Mouse (Mus musculus): ENCODE results near the gene Dnajc16. TPM values are rescaled to one million over a fixed set of nuclear protein-coding genes. Genes with fewer than 3 reads are reported as not detected.
A peak's percentile ranks its signal among the peaks of the same experiment; 100 is the strongest.
"Not testable (repeated sequence)": the region's sequence is repeated elsewhere in the genome, so short reads cannot be mapped to it uniquely, and the experiment has no call there.

Gene Dnajc16
- total and polyA plus RNA-seq, 3 experiments = 12.5 to 24.9 (median 20.4) TPM

GRCm38 (mm10) chr4:141781201-141781985, 9.3 kb downstream of the Dnajc16 start:
- DNase-seq = no peak
- Histone ChIP-seq H3K27ac (no peak overlapping the region), H3K4me1 (ENCODE audit: control insufficient read depth, insufficient read depth, low read length) (no peaks in the 10 kb centered on the region), H3K79me2 (replicated peaks; ENCODE audit: control insufficient read depth, insufficient read depth, low read length) (0 out of 2 replicates have a peak, but pooled peaks cover 1% of the 10 kb centered on the region), H3K9ac (ENCODE audit: low read depth, low read length) (no peak overlapping the region), H3K27me3 (ENCODE audit: control insufficient read depth, insufficient read depth, low read length) (no peaks in the 10 kb centered on the region), H3K36me3 (ENCODE audit: control insufficient read depth, insufficient read depth, low read length) (no peaks in the 10 kb centered on the region), H3K4me3 (no peak overlapping the region)
- no peak for TF ChIP-seq EP300 (IDR thresholded peaks at IDR 0.05; ENCODE audit: insufficient read depth, low read depth, low read length)
- TF ChIP-seq CTCF (IDR thresholded peaks at IDR 0.05) = no peak
- TF ChIP-seq POLR2A (IDR thresholded peaks at IDR 0.05; ENCODE audit: insufficient read depth, low read depth, low read length) = no peak
- WGBS = 80% methylated on average over 8 of the region's 8 CpGs
- intact Hi-C loops (cut with DNase I) = no loop called here

- no peak for DNase-seq
- no peaks in the 10 kb centered on the region for H3K4me1 ChIP-seq (ENCODE audit: control insufficient read depth, insufficient read depth, low read length)
- no peaks in the 10 kb centered on the region for H3K36me3 ChIP-seq (ENCODE audit: control insufficient read depth, insufficient read depth, low read length)
- TF ChIP-seq CTCF (IDR thresholded peaks at IDR 0.05) = no peak
- TF ChIP-seq POLR2A (IDR thresholded peaks at IDR 0.05; ENCODE audit: insufficient read depth, low read depth, low read length) = no peak
- intact Hi-C loops (cut with DNase I) = no loop called here
- 89% methylated on average over 8 of the region's 8 CpGs for WGBS
- 0 out of 2 replicates have a peak, but pooled peaks cover 1% of the 10 kb centered on the region for H3K79me2 ChIP-seq (replicated peaks; ENCODE audit: control insufficient read depth, insufficient read depth, low read length)
- no peak overlapping the region for H3K9ac ChIP-seq (ENCODE audit: low read depth, low read length)
- H3K27ac ChIP-seq = no peak overlapping the region
- H3K27me3 ChIP-seq (ENCODE audit: control insufficient read depth, insufficient read depth, low read length) = no peaks in the 10 kb centered on the region
- no peak overlapping the region for H3K4me3 ChIP-seq
Measured at GRCm38 (mm10) chr4:141779828-141780227, 10.9 kb downstream of the Dnajc16 start.

- peak; percentile 17; the same call in 1 of the 2 replicates for TF ChIP-seq CTCF (IDR thresholded peaks at IDR 0.05)
- H3K4me3 ChIP-seq; H3K9ac ChIP-seq (ENCODE audit: low read depth, low read length); H3K27ac ChIP-seq; H3K79me2 ChIP-seq (replicated peaks; ENCODE audit: control insufficient read depth, insufficient read depth, low read length); DNase-seq; H3K36me3 ChIP-seq (ENCODE audit: control insufficient read depth, insufficient read depth, low read length); intact Hi-C loops (cut with DNase I); H3K4me1 ChIP-seq (ENCODE audit: control insufficient read depth, insufficient read depth, low read length); H3K27me3 ChIP-seq (ENCODE audit: control insufficient read depth, insufficient read depth, low read length): not testable (repeated sequence)
- WGBS = 83% methylated on average over 4 of the region's 4 CpGs
Measured at GRCm38 (mm10) chr4:141773019-141773418, 17.7 kb downstream of the Dnajc16 start.

- 91% methylated on average over 8 of the region's 8 CpGs for WGBS
- no peak for TF ChIP-seq POLR2A (IDR thresholded peaks at IDR 0.05; ENCODE audit: insufficient read depth, low read depth, low read length)
- no peak for TF ChIP-seq EP300 (IDR thresholded peaks at IDR 0.05; ENCODE audit: insufficient read depth, low read depth, low read length)
- TF ChIP-seq CTCF (IDR thresholded peaks at IDR 0.05) = no peak
- no peak overlapping the region for H3K27ac ChIP-seq
- no peak overlapping the region for H3K4me3 ChIP-seq
- H3K9ac ChIP-seq (ENCODE audit: low read depth, low read length) = no peak overlapping the region
- no peaks in the 10 kb centered on the region for H3K79me2 ChIP-seq (replicated peaks; ENCODE audit: control insufficient read depth, insufficient read depth, low read length)
- no peak for DNase-seq
- H3K27me3 ChIP-seq (ENCODE audit: control insufficient read depth, insufficient read depth, low read length) = no peaks in the 10 kb centered on the region
- peaks cover 6% of the 10 kb centered on the region for H3K4me1 ChIP-seq (ENCODE audit: control insufficient read depth, insufficient read depth, low read length)
- H3K36me3 ChIP-seq (ENCODE audit: control insufficient read depth, insufficient read depth, low read length) = no peaks in the 10 kb centered on the region
- intact Hi-C loops (cut with DNase I) = no loop called here
Measured at GRCm38 (mm10) chr4:141771823-141772222, 18.9 kb downstream of the Dnajc16 start.

GRCm38 (mm10) chr4:141769501-141770160, 21.1 kb downstream of the Dnajc16 start:
- no peaks in the 10 kb centered on the region for H3K79me2 ChIP-seq (replicated peaks; ENCODE audit: control insufficient read depth, insufficient read depth, low read length)
- no peak overlapping the region for H3K27ac ChIP-seq
- no peak overlapping the region for H3K4me3 ChIP-seq
- WGBS = 53% methylated on average over 8 of the region's 8 CpGs
- no peaks in the 10 kb centered on the region for H3K36me3 ChIP-seq (ENCODE audit: control insufficient read depth, insufficient read depth, low read length)
- intact Hi-C loops (cut with DNase I) = no loop called here
- no peak for TF ChIP-seq POLR2A (IDR thresholded peaks at IDR 0.05; ENCODE audit: insufficient read depth, low read depth, low read length)
- TF ChIP-seq CTCF (IDR thresholded peaks at IDR 0.05) = no peak
- TF ChIP-seq EP300 (IDR thresholded peaks at IDR 0.05; ENCODE audit: insufficient read depth, low read depth, low read length) = no peak
- H3K27me3 ChIP-seq (ENCODE audit: control insufficient read depth, insufficient read depth, low read length) = no peaks in the 10 kb centered on the region
- DNase-seq = no peak
- peaks cover 12% of the 10 kb centered on the region for H3K4me1 ChIP-seq (ENCODE audit: control insufficient read depth, insufficient read depth, low read length)
- H3K9ac ChIP-seq (ENCODE audit: low read depth, low read length) = no peak overlapping the region

- DNase-seq = peak in 1 of 2 experiments; percentile 85
- intact Hi-C loops (cut with DNase I) = no loop called here
Measured at GRCm38 (mm10) chr4:141767353-141768036, 23.2 kb downstream of the Dnajc16 start.

More at GRCm38 (mm10) chr4:141767353-141768036, 23.2 kb downstream of the Dnajc16 start:
- H3K4me1 ChIP-seq (ENCODE audit: control insufficient read depth, insufficient read depth, low read length) = peaks cover 12% of the 10 kb centered on the region
- peak overlapping the region; percentile 78 for H3K27ac ChIP-seq
- TF ChIP-seq CTCF (IDR thresholded peaks at IDR 0.05) = no peak
- peak; percentile 92 for TF ChIP-seq EP300 (IDR thresholded peaks at IDR 0.05; ENCODE audit: insufficient read depth, low read depth, low read length)
- TF ChIP-seq POLR2A (IDR thresholded peaks at IDR 0.05; ENCODE audit: insufficient read depth, low read depth, low read length) = peak; percentile 50; the same call in 1 of the 2 replicates
- no peaks in the 10 kb centered on the region for H3K79me2 ChIP-seq (replicated peaks; ENCODE audit: control insufficient read depth, insufficient read depth, low read length)
- 35% methylated on average over 19 of the region's 19 CpGs for WGBS
- no peaks in the 10 kb centered on the region for H3K27me3 ChIP-seq (ENCODE audit: control insufficient read depth, insufficient read depth, low read length)
- no peaks in the 10 kb centered on the region for H3K36me3 ChIP-seq (ENCODE audit: control insufficient read depth, insufficient read depth, low read length)
- no peak overlapping the region for H3K9ac ChIP-seq (ENCODE audit: low read depth, low read length)
- H3K4me3 ChIP-seq = no peak overlapping the region

Data from heart, adult 2 months (tissue).